Mouse (Mus musculus) embryonic fibroblast, embryonic 13.5 days (primary cell): ENCODE measurements around the gene Armh1.

ENCODE experiments used
- CTCF ChIP-seq: IDR thresholded peaks from 2 replicates; pipeline ENCODE4 v1.5.1; 2011; ENCODE audit warnings: mild to moderate bottlenecking, control low read depth, low read length, moderate library complexity, borderline replicate concordance; ENCODE audit not compliant: insufficient read depth
- POLR2A ChIP-seq: IDR thresholded peaks from 2 replicates; pipeline ENCODE4 v1.6.1; 2011; ENCODE audit warnings: low read depth, mild to moderate bottlenecking, control low read depth, low read length, moderate library complexity

- no peak for TF ChIP-seq CTCF
- TF ChIP-seq POLR2A, result no peak
Measured at GRCm38 (mm10) chr4:117296849-117297593, 45.1 kb upstream of the Armh1 start.
